Mouse (Mus musculus) heart, postnatal 0 days (tissue): ENCODE results near the gene Rora. TPM values are rescaled to one million over a fixed set of nuclear protein-coding genes. Genes with fewer than 3 reads are reported as not detected.

ENCODE experiments used
- ATAC-seq: fragments of 200-750 bp; cut with Nextera tagmentation; 2 replicates; pipeline ENCODE4 v1.8.0; 2017; ENCODE audit warnings: low read depth, moderate number of reproducible peaks, moderate library complexity; ENCODE audit not compliant: insufficient read depth
- DNase-seq: peaks from one replicate; pipeline ENCODE4 v3.0.0-alpha.2; 2016; ENCODE audit warnings: low spot score
- H3K27ac ChIP-seq: fragments of 300-500 bp; sonication (generic); 2 replicates; pipeline ENCODE4 v1.5.1; 2014; ENCODE audit warnings: low read depth, mild to moderate bottlenecking
- H3K27me3 ChIP-seq: fragments of 300-500 bp; sonication (generic); 2 replicates; pipeline ENCODE4 v1.6.1; 2014; ENCODE audit warnings: low read length, mixed read lengths; ENCODE audit not compliant: control insufficient read depth, insufficient read depth
- H3K36me3 ChIP-seq: fragments of 300-500 bp; sonication (generic); replicated peaks from 2 replicates; pipeline ENCODE4 v1.6.1; 2014; ENCODE audit warnings: low read length, mixed read lengths; ENCODE audit not compliant: control insufficient read depth, insufficient read depth
- H3K4me1 ChIP-seq: fragments of 300-500 bp; sonication (generic); 2 replicates; pipeline ENCODE4 v1.6.1; 2014; ENCODE audit warnings: antibody characterized with exemption; ENCODE audit not compliant: control insufficient read depth, insufficient read depth
- H3K4me2 ChIP-seq: fragments of 300-500 bp; sonication (generic); 2 replicates; pipeline ENCODE4 v1.6.1; 2014; ENCODE audit warnings: low read depth, mild to moderate bottlenecking, low read length, moderate library complexity
- H3K4me3 ChIP-seq: fragments of 300-500 bp; sonication (generic); 2 replicates; pipeline ENCODE4 v1.5.1; 2014; ENCODE audit warnings: low read depth, low read length
- H3K9ac ChIP-seq: fragments of 300-500 bp; sonication (generic); replicated peaks from 2 replicates; pipeline ENCODE4 v1.6.1; 2014; ENCODE audit warnings: low read depth, low read length, mixed read lengths
- H3K9me3 ChIP-seq: fragments of 300-500 bp; sonication (generic); replicated peaks from 2 replicates; pipeline ENCODE4 v1.6.1; 2016; ENCODE audit warnings: low read length; ENCODE audit not compliant: control insufficient read depth
- CTCF ChIP-seq: IDR thresholded peaks from 2 replicates; pipeline ENCODE4 v1.5.1; 2016; ENCODE audit warnings: antibody characterized with exemption, control low read depth, low read depth
- EP300 ChIP-seq: IDR thresholded peaks from 2 replicates; pipeline ENCODE4 v1.6.1; 2016; ENCODE audit warnings: antibody characterized with exemption, low read depth
- WGBS: fragments of 180-500 bp; shearing (Covaris S2); extraction: QIAGEN DNeasy Blood & Tissue Kit; methylation state at CpG from one replicate; pipeline ENCODE4 v1.1.7; 2014; 5-methylcytosine and 5-hydroxymethylcytosine counted together
- polyA plus RNA-seq: library from polyadenylated mRNA; unstranded; fragments of >200 nt; fragmentation: Nextera tagmentation; extraction: Ambion mirVana; gene quantifications from 2 replicates; pipeline ENCODE4 v1.2.1, GENCODE M21; 2015
- total RNA-seq: library from RNA; depleted of rRNA; stranded (reverse); fragments of >200 nt; gene quantifications from 2 replicates; pipeline ENCODE4 v1.2.3, GENCODE M21; 2014; ENCODE audit warnings: low replicate concordance

Rora gene
- total and polyA plus RNA-seq, 2 experiments from 2014 or later: 7.9 to 9.8 TPM

GRCm38 (mm10) chr9:68974517-68974916 lies 320.9 kb downstream of the Rora start:
- Histone ChIP-seq H3K4me1 (peaks cover 7% of the 10 kb centered on the region; the same call in 1 of the 2 replicates), H3K4me2 (no peak overlapping the region), H3K4me3 (no peak overlapping the region), H3K27me3 (no peaks in the 10 kb centered on the region), H3K9ac (no peak overlapping the region), H3K27ac (no peak overlapping the region), H3K9me3 (no peaks in the 10 kb centered on the region), H3K36me3 (no peaks in the 10 kb centered on the region)
- no peak for DNase-seq
- WGBS: 83% methylated on average over 2 of the region's 2 CpGs
- no peak for TF ChIP-seq CTCF
- TF ChIP-seq EP300: no peak
- no peak for ATAC-seq

DNA sequence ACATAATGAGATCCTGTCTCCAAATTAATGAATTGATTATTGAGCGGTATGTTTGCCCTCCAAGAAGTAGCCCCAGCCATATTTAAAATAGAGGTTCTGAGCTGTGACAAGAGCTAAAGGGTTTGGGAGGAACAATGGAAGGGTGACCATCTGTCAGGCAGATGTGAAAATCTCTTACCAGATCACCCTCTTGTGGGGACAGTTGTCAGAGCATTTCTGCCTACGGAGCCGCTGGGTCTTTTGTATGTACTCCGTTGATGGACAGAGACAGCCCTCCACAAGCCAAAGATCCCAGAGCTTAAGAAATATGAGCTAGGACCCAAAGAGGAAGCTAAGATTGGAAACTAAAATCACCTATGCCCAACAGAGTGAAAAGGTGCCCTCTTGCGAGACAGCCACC lies 322.6 kb downstream of the Rora start:
- Histone ChIP-seq H3K9me3 (no peaks in the 10 kb centered on the region), H3K36me3 (no peaks in the 10 kb centered on the region), H3K27ac (no peak overlapping the region), H3K4me2 (no peak overlapping the region), H3K27me3 (no peaks in the 10 kb centered on the region), H3K9ac (no peak overlapping the region), H3K4me3 (no peak overlapping the region), H3K4me1 (no peaks in the 10 kb centered on the region)
- 78% methylated on average over 5 of the region's 5 CpGs for WGBS
- no peak for TF ChIP-seq EP300
- no peak for TF ChIP-seq CTCF
- ATAC-seq (no peak), DNase-seq (no peak)

GRCm38 (mm10) chr9:68976851-68977250 lies 323.3 kb downstream of the Rora start:
- no peak for ATAC-seq
- Histone ChIP-seq H3K4me2 (no peak overlapping the region), H3K36me3 (no peaks in the 10 kb centered on the region), H3K27ac (no peak overlapping the region), H3K4me3 (no peak overlapping the region), H3K9ac (no peak overlapping the region), H3K9me3 (no peaks in the 10 kb centered on the region), H3K27me3 (no peaks in the 10 kb centered on the region), H3K4me1 (no peaks in the 10 kb centered on the region)
- no peak for DNase-seq
- WGBS: 71% methylated on average over 4 of the region's 4 CpGs
- TF ChIP-seq CTCF (no peak), EP300 (no peak)

GRCm38 (mm10) chr9:68978656-68979055 lies 325.1 kb downstream of the Rora start:
- WGBS: 70% methylated on average over 4 of the region's 4 CpGs

DNA sequence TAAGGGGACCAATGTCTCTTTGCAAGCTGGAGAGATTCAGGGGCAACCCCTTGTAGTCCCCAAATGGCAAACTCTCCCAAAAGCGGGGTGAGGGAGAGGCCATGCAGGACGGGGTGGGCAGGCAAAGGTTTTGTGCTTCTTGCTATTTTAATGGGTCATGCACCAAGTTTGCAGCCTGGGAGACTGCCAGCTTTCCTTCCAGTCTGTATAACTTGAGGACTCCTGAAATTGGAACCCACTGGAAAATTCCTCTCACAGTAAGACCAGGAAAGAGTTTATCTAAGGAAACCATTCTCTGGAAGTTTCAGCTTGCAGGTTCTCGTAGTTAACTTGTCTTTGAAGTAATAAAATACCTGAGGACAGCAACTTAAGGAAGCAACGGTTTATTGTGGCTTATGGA lies 326.5 kb downstream of the Rora start:
- no peak overlapping the region for H3K4me2 ChIP-seq
- no peaks in the 10 kb centered on the region for H3K9me3 ChIP-seq
- H3K9ac ChIP-seq: no peak overlapping the region
- ATAC-seq (no peak), DNase-seq (no peak)
- no peaks in the 10 kb centered on the region for H3K36me3 ChIP-seq
- H3K4me1 ChIP-seq: no peaks in the 10 kb centered on the region
- 72% methylated on average over 4 of the region's 4 CpGs for WGBS
- H3K27ac ChIP-seq: no peak overlapping the region
- no peak for TF ChIP-seq CTCF
- no peak for TF ChIP-seq EP300
- no peak overlapping the region for H3K4me3 ChIP-seq
- no peaks in the 10 kb centered on the region for H3K27me3 ChIP-seq

More at GRCm38 (mm10) chr9:68978656-68979055, 325.1 kb downstream of the Rora start:
- no peaks in the 10 kb centered on the region for H3K9me3 ChIP-seq
- H3K36me3 ChIP-seq: no peaks in the 10 kb centered on the region
- H3K4me1 ChIP-seq: no peaks in the 10 kb centered on the region
- H3K27ac ChIP-seq: no peak overlapping the region
- H3K9ac ChIP-seq: no peak overlapping the region
- no peak overlapping the region for H3K4me2 ChIP-seq
- H3K27me3 ChIP-seq: no peaks in the 10 kb centered on the region
- TF ChIP-seq EP300 (no peak), CTCF (no peak)
- ATAC-seq (no peak), DNase-seq (no peak)
- no peak overlapping the region for H3K4me3 ChIP-seq

DNA sequence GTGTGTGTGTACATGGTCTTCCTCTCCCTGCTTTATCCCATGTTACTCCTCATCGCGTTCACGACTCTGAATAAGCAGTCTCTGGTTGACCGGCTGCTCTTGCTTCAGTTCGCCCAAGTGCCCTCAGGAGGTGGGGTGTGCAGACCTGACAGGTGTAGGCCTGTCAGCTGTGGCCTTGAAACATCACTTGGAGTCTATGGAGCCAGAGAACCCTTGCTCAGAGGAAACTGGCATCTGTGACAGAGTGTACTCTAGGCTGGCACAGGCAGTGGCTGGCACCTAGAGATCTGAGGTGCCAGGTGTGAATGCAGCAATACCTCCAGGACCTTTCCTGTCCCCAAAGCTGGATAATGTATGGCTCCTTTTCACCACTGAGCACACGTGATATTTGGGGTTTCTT lies 331.5 kb downstream of the Rora start:
- no peak overlapping the region for H3K4me2 ChIP-seq
- no peaks in the 10 kb centered on the region for H3K36me3 ChIP-seq
- no peaks in the 10 kb centered on the region for H3K4me1 ChIP-seq
- TF ChIP-seq EP300: no peak
- no peak for TF ChIP-seq CTCF
- H3K9me3 ChIP-seq: no peaks in the 10 kb centered on the region
- no peak overlapping the region for H3K9ac ChIP-seq
- 90% methylated on average over 6 of the region's 6 CpGs for WGBS
- DNase-seq: no peak
- H3K4me3 ChIP-seq: no peak overlapping the region
- no peak overlapping the region for H3K27ac ChIP-seq
- no peaks in the 10 kb centered on the region for H3K27me3 ChIP-seq
- ATAC-seq: no peak
